Mouse (Mus musculus): Measurements from ENCODE around the gene Ccl28.

DNA sequence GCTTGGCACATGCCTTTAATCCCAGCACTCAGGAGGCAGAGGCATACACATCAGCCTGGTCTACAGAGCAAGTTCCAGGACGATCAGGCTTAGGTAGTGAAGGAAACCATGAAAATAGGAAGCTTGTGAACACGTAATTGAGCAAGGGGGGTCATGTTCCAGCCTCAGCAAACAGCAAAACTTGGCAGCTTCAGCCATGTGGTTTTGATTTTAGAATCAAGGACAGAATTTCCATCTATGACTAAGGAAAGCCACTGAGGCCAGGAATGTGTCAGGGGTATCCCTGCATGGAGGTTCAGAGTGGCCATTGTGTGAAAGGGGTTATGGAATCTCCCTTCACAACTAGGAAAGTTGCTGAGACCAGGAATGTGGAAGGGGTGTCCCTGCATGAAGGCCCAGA, 11.9 kb downstream of the Ccl28 start:
- TF ChIP-seq CTCF (IDR thresholded peaks at IDR 0.05; ENCODE audit: extremely low read depth, insufficient read depth, low read length) = no peak
- TF ChIP-seq POLR2A (IDR thresholded peaks at IDR 0.05; ENCODE audit: extremely low read depth, insufficient read depth, low read length) = no peak

Data from cortical plate, adult 2 months (tissue).